Mouse (Mus musculus): Measurements from ENCODE around the gene Fads2.

Fads2 gene

DNA sequence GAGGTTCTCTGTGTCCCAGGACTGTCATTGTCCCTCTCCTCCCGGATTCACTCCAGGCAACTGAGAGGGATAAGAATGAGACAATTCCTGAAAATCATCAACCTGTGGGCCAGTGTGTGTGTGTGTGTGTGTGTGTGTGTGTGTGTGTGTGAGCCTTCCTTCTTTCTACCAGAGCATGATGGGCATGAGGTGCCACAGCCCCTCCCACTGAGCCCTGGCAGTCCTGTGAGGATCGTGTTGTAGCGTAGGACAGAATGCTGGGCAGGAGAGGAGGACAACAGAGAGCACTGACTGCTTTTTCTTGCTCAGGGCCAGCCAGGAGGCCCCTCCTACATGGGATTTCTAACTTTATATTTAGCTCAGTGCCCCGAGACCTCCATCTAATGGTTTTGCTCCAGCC lies 58.7 kb downstream of the Fads2 start:
- DNase-seq (ENCODE audit: low spot score in 2 of 2), result peak in 1 of 2 experiments; percentile 35

DNA sequence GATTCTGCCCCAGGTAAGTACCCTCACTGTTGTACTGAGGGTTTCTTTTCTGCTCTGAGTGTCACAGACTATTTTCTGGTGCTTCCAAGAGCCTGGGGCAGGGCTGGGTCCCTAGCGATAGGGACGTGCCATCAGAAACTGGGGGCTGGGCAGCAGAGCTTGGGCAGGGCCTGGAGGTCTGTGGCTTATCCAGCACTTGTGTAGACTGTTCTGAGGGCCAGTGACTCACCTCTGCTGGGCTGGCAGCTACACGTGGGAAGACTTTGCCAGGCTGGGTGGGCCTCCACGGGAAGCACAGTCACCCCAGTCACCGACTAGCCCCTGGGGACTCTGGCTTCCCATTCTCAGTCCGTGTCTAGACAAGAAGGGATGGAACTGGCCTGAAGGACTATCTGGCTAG lies 59.3 kb downstream of the Fads2 start:
- peak in 1 of 2 experiments; percentile 47 for DNase-seq (ENCODE audit: low spot score in 2 of 2)

DNA sequence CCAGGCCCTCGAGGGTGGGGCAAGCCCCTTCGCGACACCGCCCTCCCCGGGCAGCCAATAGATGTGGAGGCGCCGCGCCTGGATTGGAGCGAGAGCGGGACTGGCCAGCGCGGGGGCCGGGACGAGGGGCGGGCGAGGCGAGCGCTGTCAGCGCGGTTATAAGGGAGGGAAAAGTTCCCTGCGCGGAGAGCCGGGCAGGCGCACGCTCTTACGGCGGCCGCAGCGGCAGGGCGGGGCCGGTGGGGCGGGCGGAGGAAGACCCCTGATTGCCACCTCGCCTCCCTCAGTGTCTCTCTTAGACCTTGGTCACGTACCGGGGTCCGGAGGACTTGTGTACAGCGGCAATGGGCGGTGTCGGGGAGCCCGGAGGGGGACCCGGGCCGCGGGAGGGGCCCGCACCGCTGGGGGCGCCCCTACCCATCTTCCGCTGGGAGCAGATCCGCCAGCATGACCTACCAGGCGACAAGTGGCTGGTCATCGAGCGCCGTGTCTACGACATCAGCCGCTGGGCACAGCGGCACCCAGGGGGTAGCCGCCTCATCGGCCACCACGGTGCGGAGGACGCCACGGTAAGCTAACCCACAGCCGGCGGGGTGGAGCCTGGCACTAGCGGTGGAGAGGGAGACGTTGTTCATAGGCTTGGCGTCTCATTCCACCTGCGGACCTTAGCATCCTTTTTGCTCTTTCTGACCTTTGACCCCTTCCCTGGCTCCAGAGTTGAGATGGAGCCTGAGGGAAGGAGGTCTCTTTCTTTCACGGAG lies 60.0 kb downstream of the Fads2 start, which contains the start of gene Fads3:
Gene Fads3 (plus strand): TSS at position 182 of the 761 bp plus-strand sequence.
- DNase-seq (ENCODE audit: low spot score in 2 of 2), result peak; percentile 84 to 85

- peak in 1 of 2 experiments; percentile 50 for DNase-seq (ENCODE audit: low spot score in 2 of 2)
Observed at GRCm38 (mm10) chr19:10040866-10041387, 60.6 kb downstream of the Fads2 start.

GRCm38 (mm10) chr19:10039615-10040014 lies 61.9 kb downstream of the Fads2 start:
- DNase-seq (ENCODE audit: low spot score in 2 of 2), result no peak

GRCm38 (mm10) chr19:10038910-10039309 lies 62.6 kb downstream of the Fads2 start:
- DNase-seq (ENCODE audit: low spot score in 2 of 2), result peak in 1 of 2 experiments; percentile 47

DNA sequence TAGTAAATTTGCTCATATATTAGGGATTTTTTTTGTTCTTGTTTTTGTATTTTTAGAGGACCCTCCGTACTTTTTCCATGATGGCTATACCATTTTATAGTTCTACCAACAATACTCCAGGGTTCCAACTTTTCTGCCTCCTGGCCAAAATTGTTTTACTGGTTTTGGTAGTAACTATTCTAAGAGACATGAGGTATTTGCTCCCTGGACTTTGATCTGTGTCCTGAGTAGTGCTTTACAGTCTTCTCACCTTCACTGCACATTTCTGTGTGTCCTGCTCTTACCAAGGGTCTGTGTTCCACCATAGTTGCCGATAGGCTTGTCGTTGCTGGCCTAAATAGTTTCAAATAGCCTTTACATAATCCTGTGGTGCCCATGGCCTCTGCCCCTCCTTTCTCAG lies 63.2 kb downstream of the Fads2 start:
- no peak for DNase-seq (ENCODE audit: low spot score in 2 of 2)

DNA sequence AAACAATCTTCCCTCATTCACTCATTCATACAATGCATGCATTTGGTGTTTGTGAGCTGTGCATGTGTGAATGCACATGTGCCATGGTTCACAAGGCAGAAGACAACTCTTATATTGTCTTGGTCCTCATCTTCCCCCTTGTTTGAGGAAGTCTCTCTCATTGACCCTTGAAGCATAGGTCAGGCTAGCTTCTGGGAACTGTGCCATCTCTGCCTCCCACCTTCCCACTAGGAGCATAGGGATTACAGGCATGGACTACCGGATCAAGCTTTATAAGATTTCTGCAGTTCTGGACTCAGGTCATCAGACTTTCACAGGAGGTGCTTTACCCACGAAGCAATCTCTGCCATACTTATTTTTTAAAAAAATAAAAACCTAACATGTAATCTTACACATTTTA lies 64.0 kb downstream of the Fads2 start:
- DNase-seq (ENCODE audit: low spot score in 2 of 2), result no peak

GRCm38 (mm10) chr19:10034785-10035447 lies 66.6 kb downstream of the Fads2 start:
- DNase-seq (ENCODE audit: low spot score in 2 of 2), result peak; percentile 66 to 82

DNA sequence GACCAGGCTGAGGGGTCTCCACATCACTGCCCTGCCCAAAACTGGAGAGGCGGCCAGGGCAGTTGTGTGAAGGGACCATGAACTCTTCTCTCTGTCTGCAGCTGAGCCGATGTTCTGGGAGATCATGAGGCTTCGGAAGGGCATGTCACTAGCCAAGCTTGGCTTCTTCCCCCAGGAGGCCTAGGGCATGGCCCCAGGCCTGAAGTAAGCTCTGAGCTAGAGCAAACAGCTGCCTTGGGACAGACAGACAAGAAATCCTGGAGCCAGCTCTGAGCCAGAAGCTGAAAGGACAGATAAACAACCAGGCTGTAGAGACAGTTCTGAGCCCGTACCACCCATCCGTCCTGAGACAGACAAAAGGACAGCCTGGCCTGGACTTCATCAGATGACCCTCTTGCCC lies 67.2 kb downstream of the Fads2 start:
- no peak for DNase-seq (ENCODE audit: low spot score in 2 of 2)

- DNase-seq (ENCODE audit: low spot score in 2 of 2), result peak in 1 of 2 experiments; percentile 77
Observed at GRCm38 (mm10) chr19:10033211-10033973, 68.2 kb downstream of the Fads2 start.

- peak in 1 of 2 experiments; percentile 21 for DNase-seq (ENCODE audit: low spot score in 2 of 2)
Observed at GRCm38 (mm10) chr19:10029746-10030145, 71.8 kb downstream of the Fads2 start.

DNA sequence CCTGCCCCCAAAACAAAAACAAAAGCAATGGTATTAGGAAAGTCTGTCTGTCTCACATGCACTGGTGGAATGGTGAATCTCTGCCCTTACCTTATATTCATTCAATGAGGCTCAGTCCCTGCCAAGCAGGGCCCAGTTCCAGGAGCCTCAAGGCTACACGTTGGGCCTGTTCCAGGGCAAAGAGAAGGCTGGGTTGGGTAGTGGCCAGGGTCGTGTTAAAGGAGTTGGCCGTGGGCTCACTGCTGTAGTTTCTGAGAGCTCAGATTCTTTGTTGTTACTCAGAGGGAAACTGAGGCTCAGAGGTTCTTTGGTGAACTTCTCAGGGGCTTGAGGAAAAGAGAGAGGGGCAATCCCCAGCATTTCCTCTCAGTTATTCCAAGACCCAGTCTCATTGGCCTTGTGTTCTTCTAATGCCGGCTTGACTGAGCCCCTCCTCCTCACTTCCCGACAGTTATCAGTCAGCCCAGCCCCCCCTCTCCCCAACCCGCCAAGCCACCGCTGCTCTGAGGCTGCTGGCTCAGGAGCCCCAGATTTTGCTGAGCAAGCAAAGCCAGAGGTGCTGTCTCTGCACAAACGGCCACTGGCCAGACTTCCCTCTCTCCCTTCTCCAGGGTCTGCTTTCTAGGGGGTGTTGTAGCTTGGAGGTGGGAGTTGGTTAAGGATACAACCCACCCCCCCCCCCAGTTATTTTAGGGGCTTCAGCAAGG lies 76.2 kb downstream of the Fads2 start:
- peak; percentile 76 to 77 for DNase-seq (ENCODE audit: low spot score in 2 of 2)

GRCm38 (mm10) chr19:10023304-10023758 lies 78.2 kb downstream of the Fads2 start:
- DNase-seq (ENCODE audit: low spot score in 2 of 2), result no peak

DNA sequence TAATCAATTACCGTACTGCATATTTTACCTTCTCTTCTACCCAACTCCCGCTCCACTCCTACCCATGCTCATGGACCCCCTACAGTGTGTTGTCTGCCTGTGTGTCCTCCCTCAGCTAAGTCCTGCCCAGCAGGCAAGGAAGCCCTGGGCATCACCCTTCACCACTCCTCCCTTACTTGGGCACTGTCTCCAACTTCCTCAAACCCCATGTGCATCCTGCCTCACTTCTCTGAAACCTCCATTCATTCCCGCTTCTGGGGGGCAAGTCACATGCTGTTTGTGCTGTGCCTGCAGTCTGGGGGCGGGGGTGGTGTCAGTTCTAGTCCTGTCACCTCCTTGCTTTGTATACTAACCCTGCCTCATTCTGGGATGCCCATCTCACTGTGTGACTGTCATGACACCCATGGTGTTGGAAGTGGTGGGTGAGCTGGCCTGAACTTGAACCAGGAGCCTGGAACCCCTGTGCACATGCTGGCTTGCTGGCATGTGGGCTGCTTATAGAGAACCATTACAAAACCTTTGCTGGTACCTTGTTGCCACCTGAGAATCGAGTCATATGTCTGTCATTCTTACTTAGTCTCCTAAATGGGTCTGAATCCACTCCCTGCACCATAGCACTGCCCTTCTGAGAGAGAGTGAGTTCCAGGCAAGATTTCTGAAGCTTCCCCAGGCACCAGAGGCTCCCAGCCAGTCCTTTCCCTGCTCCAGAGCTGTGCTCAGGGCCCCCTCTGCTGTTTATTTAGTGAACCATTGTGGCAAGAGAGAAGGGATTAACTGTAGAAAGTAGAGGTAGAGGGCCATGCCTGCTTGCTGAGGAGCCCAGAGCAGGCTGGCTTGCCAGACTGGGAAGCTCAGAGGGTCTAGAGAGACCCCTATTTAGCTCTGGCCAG lies 78.9 kb downstream of the Fads2 start:
- peak; percentile 71 to 77 for DNase-seq (ENCODE audit: low spot score in 2 of 2)

DNA sequence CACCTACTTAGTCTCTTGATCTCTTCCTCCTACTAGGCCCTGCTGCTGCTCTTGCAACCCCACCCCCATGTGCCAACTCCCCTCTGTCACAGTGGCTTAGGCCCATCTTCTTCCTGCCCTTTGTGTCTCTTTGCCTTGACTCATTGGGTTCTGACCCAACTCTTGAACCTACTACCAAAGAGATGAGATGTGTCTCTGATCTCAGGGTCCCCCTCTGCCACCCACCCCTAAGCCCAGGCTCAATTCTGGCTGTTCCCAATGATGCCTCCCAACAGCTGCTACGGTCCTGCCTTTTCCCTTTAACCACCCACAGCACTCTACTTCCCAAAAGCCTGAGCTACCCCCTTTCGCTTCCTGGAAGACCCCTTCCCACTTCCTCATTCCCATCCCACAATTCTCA lies 79.6 kb downstream of the Fads2 start:
- peak in 1 of 2 experiments; percentile 22 for DNase-seq (ENCODE audit: low spot score in 2 of 2)

DNA sequence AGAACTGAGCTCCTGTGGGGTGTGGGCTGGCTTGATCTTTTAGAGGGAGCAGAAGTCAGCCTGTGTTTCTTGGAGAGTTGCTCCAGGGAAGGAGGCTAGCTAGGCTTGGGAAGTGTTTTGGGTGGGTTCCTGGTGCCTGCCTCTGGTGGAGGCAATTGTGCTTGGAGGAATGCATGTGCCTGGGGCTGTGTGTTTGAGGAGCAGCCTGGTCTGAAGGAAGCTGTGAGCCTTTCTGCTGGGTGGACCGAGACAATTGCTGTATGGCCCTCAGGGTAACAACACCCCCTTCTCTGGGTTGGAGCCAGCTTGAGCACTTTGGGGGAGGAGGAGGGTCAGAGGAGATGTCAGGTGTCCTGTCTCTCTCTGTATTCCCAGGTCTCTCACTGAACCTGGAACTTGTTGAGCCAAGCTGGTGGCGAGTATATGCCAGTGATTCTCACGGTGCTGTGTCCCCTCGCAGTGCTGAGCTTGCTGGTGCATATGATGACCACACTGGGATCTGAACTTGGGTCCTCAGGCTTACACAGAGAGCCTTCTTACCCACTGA lies 82.3 kb downstream of the Fads2 start:
- no peak for DNase-seq (ENCODE audit: low spot score in 2 of 2)

DNA sequence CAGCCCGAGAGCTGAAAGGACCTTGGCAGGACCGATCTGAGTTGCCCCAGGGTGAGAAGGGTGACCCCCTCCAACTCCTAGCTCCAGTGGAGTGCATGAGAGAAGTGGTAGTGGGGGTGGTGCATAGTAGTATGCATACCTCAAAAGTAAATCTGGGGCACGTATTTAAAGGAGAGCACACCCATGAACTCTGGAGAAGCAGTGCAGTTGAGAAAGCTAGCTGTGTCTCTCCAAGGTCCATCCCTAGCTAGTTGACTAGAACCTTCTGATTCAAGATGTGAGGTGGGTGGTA lies 83.1 kb downstream of the Fads2 start:
- no peak for DNase-seq (ENCODE audit: low spot score in 2 of 2)

GRCm38 (mm10) chr19:10017637-10018526 lies 83.7 kb downstream of the Fads2 start:
- peak; percentile 87 to 88 for DNase-seq (ENCODE audit: low spot score in 2 of 2)
